Mouse (Mus musculus) spleen, adult 2 months (tissue): Measurements from ENCODE around the gene Ppef2. TPM values are rescaled to one million over a fixed set of nuclear protein-coding genes. Genes with fewer than 3 reads are reported as not detected.

Experiments
- DNase-seq, 2 experiments: peaks; one replicate each; pipeline versions ENCODE4 v3.0.0 to v3.0.0-alpha.2; 2012 to 2021; ENCODE audit warnings: low spot score in 2 of 2, low read depth in 1 of 2
- H3K27ac ChIP-seq: fragments of 200-500 bp; 2 replicates; pipeline ENCODE4 v1.5.1; 2012; ENCODE audit warnings: low read length, inconsistent platforms; ENCODE audit not compliant: insufficient read depth
- H3K27me3 ChIP-seq: fragments of 200-500 bp; 2 replicates; pipeline ENCODE4 v1.6.1; 2012; ENCODE audit warnings: mild to moderate bottlenecking, moderate library complexity, low read length, inconsistent platforms; ENCODE audit not compliant: control insufficient read depth, insufficient read depth
- H3K36me3 ChIP-seq: fragments of 200-500 bp; 2 replicates; pipeline ENCODE4 v1.6.1; 2012; ENCODE audit warnings: mild to moderate bottlenecking, low read length, inconsistent platforms; ENCODE audit not compliant: control insufficient read depth, insufficient read depth
- H3K4me1 ChIP-seq: fragments of 200-500 bp; 2 replicates; pipeline ENCODE4 v1.6.1; 2011; ENCODE audit warnings: inconsistent platforms; ENCODE audit not compliant: control insufficient read depth, insufficient read depth, insufficient read length
- H3K4me3 ChIP-seq: fragments of 200-500 bp; 2 replicates; pipeline ENCODE4 v1.5.1; 2011; ENCODE audit warnings: mild to moderate bottlenecking, inconsistent platforms; ENCODE audit not compliant: insufficient read depth, insufficient read length; ENCODE audit errors: extremely low read depth
- CTCF ChIP-seq: fragments of 200-500 bp; IDR thresholded peaks from 2 replicates; pipeline ENCODE4 v1.5.1; 2011; ENCODE audit warnings: mild to moderate bottlenecking, inconsistent platforms; ENCODE audit not compliant: insufficient read depth, insufficient read length, insufficient replicate concordance; ENCODE audit errors: extremely low read depth
- POLR2A ChIP-seq: fragments of 200-500 bp; IDR thresholded peaks from 2 replicates; pipeline ENCODE4 v1.6.1; 2011; ENCODE audit warnings: low read depth, low read length, inconsistent platforms
- WGBS: fragments of 180-500 bp; shearing (Covaris S2); methylation state at CpG from one replicate; pipeline ENCODE4 v1.1.7; 2018; 5-methylcytosine and 5-hydroxymethylcytosine counted together
- polyA plus RNA-seq: library from polyadenylated mRNA; depleted of rRNA; stranded (reverse); fragments of >200 nt; gene quantifications from 2 replicates; pipeline ENCODE4 v1.2.3, GENCODE M21; 2012; rRNA removed

The Ppef2 gene
- 0.74 and 2.4 TPM in 2 replicates for polyA plus RNA-seq

DNA sequence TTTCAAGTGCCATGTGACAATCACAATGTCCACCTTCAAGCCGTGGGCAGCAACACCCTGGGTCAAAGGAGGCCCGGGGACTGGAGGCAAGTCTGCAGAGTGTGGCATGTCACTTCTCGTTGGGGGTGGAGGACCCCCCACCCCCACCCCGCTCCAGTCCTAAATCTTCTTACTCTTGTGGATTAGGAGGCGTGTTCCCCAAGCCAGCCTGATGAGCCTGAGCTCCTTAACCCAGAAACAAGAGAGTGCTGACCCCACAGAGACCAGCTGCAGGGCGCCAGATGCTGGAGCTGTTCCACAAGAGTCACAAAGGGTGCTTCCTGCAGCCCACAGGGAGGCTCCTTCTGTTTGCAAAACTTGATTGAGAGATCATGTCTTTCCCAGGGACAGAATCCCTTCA, at the start of gene Ppef2:
TSS of gene Ppef2 (minus strand) at position 61 of the 400 bp plus-strand sequence.
- peaks cover 6% of the 10 kb centered on the region for H3K36me3 ChIP-seq
- H3K4me3 ChIP-seq, result no peak within 1 kb of the TSS
- no peaks in the 10 kb centered on the region; the same call in 1 of the 2 replicates for H3K27me3 ChIP-seq
- 46% methylated on average over 6 of the region's 6 CpGs for WGBS
- DNase-seq, result no peak
- no peak for TF ChIP-seq CTCF
- TF ChIP-seq POLR2A, result no peak
- no peaks in the 10 kb centered on the region for H3K4me1 ChIP-seq
- no peak within 1 kb of the TSS for H3K27ac ChIP-seq

- 91% methylated on average over 3 of the region's 3 CpGs for WGBS
- H3K36me3 ChIP-seq, result peaks cover 44% of the 10 kb centered on the region
- no peak overlapping the region for H3K27ac ChIP-seq
- DNase-seq, result no peak
- no peaks in the 10 kb centered on the region for H3K27me3 ChIP-seq
- peaks cover 5% of the 10 kb centered on the region for H3K4me1 ChIP-seq
- no peak overlapping the region for H3K4me3 ChIP-seq
- TF ChIP-seq POLR2A (no peak), CTCF (no peak)
Observed at GRCm38 (mm10) chr5:92304291-92304690, 48.2 kb upstream of the Ppef2 start.

- no peak for DNase-seq
- no peak overlapping the region for H3K27ac ChIP-seq
- no peaks in the 10 kb centered on the region for H3K27me3 ChIP-seq
Observed at GRCm38 (mm10) chr5:92302149-92302840, 46.2 kb upstream of the Ppef2 start.

GRCm38 (mm10) chr5:92294525-92294924, 38.4 kb upstream of the Ppef2 start:
- no peak for DNase-seq
- Histone ChIP-seq H3K36me3 (peaks cover 34% of the 10 kb centered on the region), H3K27ac (no peak overlapping the region), H3K27me3 (no peaks in the 10 kb centered on the region), H3K4me3 (no peak overlapping the region), H3K4me1 (no peaks in the 10 kb centered on the region)
- TF ChIP-seq CTCF, result no peak
- 92% methylated on average over 2 of the region's 2 CpGs for WGBS

More at GRCm38 (mm10) chr5:92302149-92302840, 46.2 kb upstream of the Ppef2 start:
- no peak overlapping the region for H3K4me3 ChIP-seq
- no peaks in the 10 kb centered on the region for H3K4me1 ChIP-seq
- peaks cover 48% of the 10 kb centered on the region for H3K36me3 ChIP-seq
- whole genome bisulfite sequencing, result 91% methylated on average over 13 of the region's 13 CpGs
- TF ChIP-seq CTCF (no peak), POLR2A (no peak)

DNA sequence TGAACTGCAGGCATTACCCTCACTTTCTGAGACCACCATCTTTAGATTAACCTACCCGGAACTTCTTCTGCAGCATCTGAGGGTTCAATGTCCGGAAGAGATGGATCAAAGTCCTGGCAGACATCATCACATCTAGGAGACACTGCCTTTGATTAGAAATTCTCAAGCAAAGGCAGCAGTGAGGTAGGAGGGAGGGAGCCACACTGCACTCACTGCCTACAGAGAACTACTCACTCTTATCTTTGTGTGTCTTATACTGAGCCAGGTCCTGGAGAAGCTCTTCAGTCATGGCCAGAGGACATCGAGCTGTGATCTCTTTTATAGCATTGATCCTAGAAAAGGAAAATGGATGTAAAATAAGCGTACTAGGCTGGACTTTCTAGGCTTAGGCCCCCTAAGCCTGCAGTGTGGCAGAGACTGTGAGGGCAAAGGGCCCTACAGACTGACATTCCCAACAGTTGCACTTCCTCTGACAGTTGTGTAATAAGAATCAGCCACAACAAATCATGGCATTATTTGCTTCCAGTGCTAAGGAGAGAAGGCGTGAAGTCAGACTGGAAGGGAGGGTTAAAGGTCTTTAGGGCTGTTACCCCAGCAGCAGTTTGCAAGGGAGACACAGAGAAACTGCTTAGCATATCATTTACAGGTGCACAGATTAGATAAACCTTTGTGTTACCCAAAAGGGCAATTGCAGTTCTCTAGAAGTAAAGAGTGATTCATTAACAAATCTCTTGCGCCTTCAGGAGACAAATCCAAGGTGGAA, 35.8 kb upstream of the Ppef2 start:
- DNase-seq, result no peak
- Histone ChIP-seq H3K4me1 (no peaks in the 10 kb centered on the region), H3K36me3 (peaks cover 40% of the 10 kb centered on the region), H3K27ac (no peak overlapping the region), H3K27me3 (no peaks in the 10 kb centered on the region), H3K4me3 (no peak overlapping the region)
- TF ChIP-seq CTCF, result no peak
- TF ChIP-seq POLR2A, result no peak
- 94% methylated on average over 6 of the region's 6 CpGs for WGBS

- 90% methylated on average over 6 of the region's 6 CpGs for WGBS
Observed at GRCm38 (mm10) chr5:92287840-92288239, 31.8 kb upstream of the Ppef2 start.

GRCm38 (mm10) chr5:92283107-92283506, 27.0 kb upstream of the Ppef2 start:
- H3K36me3 ChIP-seq, result peaks cover 11% of the 10 kb centered on the region
- no peak overlapping the region for H3K4me3 ChIP-seq
- peaks cover 15% of the 10 kb centered on the region; the same call in 1 of the 2 replicates for H3K4me1 ChIP-seq
- no peaks in the 10 kb centered on the region for H3K27me3 ChIP-seq
- no peak overlapping the region for H3K27ac ChIP-seq
- no peak for DNase-seq
- TF ChIP-seq CTCF, result no peak
- TF ChIP-seq POLR2A, result no peak
- WGBS, result 49% methylated on average over 3 of the region's 3 CpGs

More at GRCm38 (mm10) chr5:92287840-92288239, 31.8 kb upstream of the Ppef2 start:
- DNase-seq, result no peak
- Histone ChIP-seq H3K4me1 (no peaks in the 10 kb centered on the region), H3K27ac (no peak overlapping the region), H3K36me3 (peaks cover 32% of the 10 kb centered on the region), H3K27me3 (no peaks in the 10 kb centered on the region), H3K4me3 (no peak overlapping the region)
- TF ChIP-seq CTCF (no peak), POLR2A (no peak)
